Mouse (Mus musculus) midbrain, embryonic 10.5 days (tissue): ENCODE results near the gene Nos3. TPM values are rescaled to one million over a fixed set of nuclear protein-coding genes. Genes with fewer than 3 reads are reported as not detected.
"Not testable (repeated sequence)": the region's sequence is repeated elsewhere in the genome, so short reads cannot be mapped to it uniquely, and the experiment has no call there.

ENCODE experiments used
- DNase-seq: peaks from one replicate; pipeline ENCODE4 v3.0.0-alpha.2; 2017; ENCODE audit warnings: low spot score
- H3K27ac ChIP-seq: fragments of 300-500 bp; sonication (generic); replicated peaks from 2 replicates; pipeline ENCODE4 v1.5.1; 2016; ENCODE audit warnings: mild to moderate bottlenecking
- H3K27me3 ChIP-seq: fragments of 300-500 bp; sonication (generic); 2 replicates; pipeline ENCODE4 v1.6.1; 2016; ENCODE audit warnings: low read depth, mild to moderate bottlenecking; ENCODE audit not compliant: poor library complexity, severe bottlenecking
- H3K36me3 ChIP-seq: fragments of 300-500 bp; sonication (generic); 2 replicates; pipeline ENCODE4 v1.6.1; 2016; ENCODE audit warnings: mild to moderate bottlenecking, moderate library complexity
- H3K4me1 ChIP-seq: fragments of 300-500 bp; sonication (generic); 2 replicates; pipeline ENCODE4 v1.6.1; 2016
- H3K4me3 ChIP-seq: fragments of 300-500 bp; sonication (generic); 2 replicates; pipeline ENCODE4 v1.5.1; 2016; ENCODE audit warnings: mild to moderate bottlenecking, moderate library complexity
- H3K9me3 ChIP-seq: fragments of 300-500 bp; sonication (generic); replicated peaks from 2 replicates; pipeline ENCODE4 v1.6.1; 2016; ENCODE audit warnings: mild to moderate bottlenecking
- WGBS: fragments of 180-500 bp; shearing (Covaris S2); methylation state at CpG from one replicate; pipeline ENCODE4 v1.1.7; 2016; 5-methylcytosine and 5-hydroxymethylcytosine counted together
- polyA plus RNA-seq: library from polyadenylated mRNA; unstranded; fragments of >200 nt; fragmentation: Nextera tagmentation; extraction: Ambion mirVana; gene quantifications from 2 replicates; pipeline ENCODE4 v1.2.1, GENCODE M21; 2016

Gene Nos3
- polyA plus RNA-seq, 1 experiment from 2014 or later, result 7.9 TPM

- Histone ChIP-seq H3K4me1 (peaks cover 24% of the 10 kb centered on the region), H3K36me3 (peaks cover 4% of the 10 kb centered on the region; the same call in 1 of the 2 replicates), H3K4me3 (peak overlapping the region; percentile 68), H3K27ac (peak overlapping the region; percentile 92), H3K9me3 (no peaks in the 10 kb centered on the region), H3K27me3 (peaks cover 16% of the 10 kb centered on the region)
- 1% methylated on average over 36 of the region's 36 CpGs for WGBS
- DNase-seq, result peak; percentile 95
These were observed 29.7 kb downstream of the Nos3 start for GRCm38 (mm10) chr5:24394165-24394894.

DNA sequence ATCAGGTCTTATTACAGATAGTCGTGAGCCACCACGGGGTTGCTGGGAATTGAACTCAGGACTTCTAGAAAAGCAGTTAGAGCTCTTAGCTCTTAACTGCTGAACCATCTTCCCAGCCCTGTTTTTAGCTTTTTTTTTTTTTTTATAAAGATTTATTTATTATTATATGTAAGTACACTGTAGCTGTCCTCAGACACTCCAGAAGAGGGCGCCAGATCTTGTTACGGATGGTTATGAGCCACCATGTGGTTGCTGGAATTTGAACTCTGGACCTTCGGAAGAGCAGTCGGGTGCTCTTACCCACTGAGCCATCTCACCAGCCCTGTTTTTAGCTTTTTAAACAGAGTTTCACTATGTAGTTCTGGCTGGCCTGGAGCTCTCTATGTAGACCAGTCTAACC lies 31.6 kb downstream of the Nos3 start:
- H3K4me1 ChIP-seq, result peaks cover 21% of the 10 kb centered on the region
- not testable (repeated sequence) for DNase-seq, H3K27ac ChIP-seq, H3K9me3 ChIP-seq, H3K27me3 ChIP-seq, H3K4me3 ChIP-seq
- H3K36me3 ChIP-seq, result peaks cover 20% of the 10 kb centered on the region
- 94% methylated on average over 6 of the region's 6 CpGs for WGBS

DNA sequence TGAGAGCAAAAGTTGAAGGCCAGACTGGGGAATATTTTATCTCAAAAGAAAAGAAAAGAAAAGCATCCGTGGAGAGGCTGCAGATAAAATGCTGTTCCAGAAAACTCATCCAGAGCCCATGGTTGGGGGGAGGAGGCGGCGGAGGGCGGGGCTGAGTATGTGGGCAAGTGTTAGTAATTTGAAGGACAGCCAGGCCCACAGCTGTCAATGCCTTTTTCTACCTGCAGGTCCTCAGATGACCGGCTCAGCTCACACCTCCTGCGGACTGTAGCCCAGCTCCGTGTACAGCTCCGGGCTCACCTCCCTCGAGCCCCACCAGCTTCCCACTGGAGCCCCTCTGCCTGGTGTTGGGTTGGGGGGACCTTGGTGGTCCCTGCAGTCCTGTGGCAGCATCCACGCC lies 35.1 kb downstream of the Nos3 start:
- Histone ChIP-seq H3K4me3 (no peak overlapping the region), H3K4me1 (peaks cover 7% of the 10 kb centered on the region), H3K27ac (no peak overlapping the region), H3K36me3 (peaks cover 53% of the 10 kb centered on the region), H3K27me3 (no peaks in the 10 kb centered on the region), H3K9me3 (no peaks in the 10 kb centered on the region)
- 92% methylated on average over 10 of the region's 10 CpGs for WGBS
- DNase-seq, result no peak

DNA sequence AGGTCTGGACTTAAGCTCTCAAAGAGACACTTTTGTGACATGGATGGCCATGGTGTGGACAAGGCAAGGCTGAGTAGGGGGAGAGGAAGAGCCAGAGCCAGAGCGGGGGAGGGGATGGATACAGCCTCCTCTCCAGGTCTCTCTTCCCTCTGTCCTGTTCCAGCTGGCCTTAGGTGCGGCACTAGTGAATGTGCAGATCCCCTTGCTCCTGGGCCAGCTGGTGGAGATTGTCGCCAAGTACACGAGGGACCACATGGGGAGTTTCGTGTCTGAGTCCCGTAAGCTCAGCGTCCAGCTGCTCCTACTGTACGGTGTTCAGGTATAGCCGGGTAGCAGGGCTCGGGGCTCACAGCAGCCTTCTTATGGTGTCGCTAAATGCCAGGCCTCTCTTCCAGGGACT lies 35.8 kb downstream of the Nos3 start:
- DNase-seq, result no peak

GRCm38 (mm10) chr5:24400911-24401605 lies 36.4 kb downstream of the Nos3 start:
- no peaks in the 10 kb centered on the region for H3K9me3 ChIP-seq
- H3K36me3 ChIP-seq, result peaks cover 63% of the 10 kb centered on the region
- no peaks in the 10 kb centered on the region for H3K27me3 ChIP-seq
- 93% methylated on average over 5 of the region's 5 CpGs for WGBS
- H3K4me3 ChIP-seq, result no peak overlapping the region
- no peak overlapping the region for H3K27ac ChIP-seq
- H3K4me1 ChIP-seq, result 0 out of 2 replicates have a peak, but pooled peaks cover 3% of the 10 kb centered on the region
- no peak for DNase-seq

More for the DNA sequence above, 35.8 kb downstream of the Nos3 start:
- 87% methylated on average over 11 of the region's 11 CpGs for WGBS
- Histone ChIP-seq H3K27ac (no peak overlapping the region), H3K4me1 (0 out of 2 replicates have a peak, but pooled peaks cover 3% of the 10 kb centered on the region), H3K9me3 (no peaks in the 10 kb centered on the region), H3K27me3 (no peaks in the 10 kb centered on the region), H3K36me3 (peaks cover 58% of the 10 kb centered on the region), H3K4me3 (no peak overlapping the region)

DNA sequence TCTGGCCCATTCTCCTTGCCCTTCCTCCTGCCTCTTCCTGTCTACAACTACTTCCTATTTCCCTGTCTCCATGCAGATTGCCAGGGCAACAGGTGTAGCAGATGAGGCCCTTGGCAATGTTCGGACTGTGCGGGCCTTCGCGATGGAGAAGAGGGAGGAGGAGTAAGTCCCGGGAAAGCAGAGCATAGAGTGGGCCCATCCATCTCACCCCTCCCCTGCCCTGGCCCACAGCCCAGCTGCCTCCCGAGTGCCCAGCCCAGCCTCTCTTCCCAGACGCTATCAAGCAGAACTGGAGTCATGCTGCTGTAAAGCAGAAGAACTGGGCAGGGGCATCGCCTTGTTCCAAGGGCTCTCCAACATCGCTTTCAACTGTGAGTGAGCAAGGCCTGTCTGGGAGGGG lies 37.4 kb downstream of the Nos3 start:
- Histone ChIP-seq H3K4me3 (no peak overlapping the region), H3K36me3 (peaks cover 68% of the 10 kb centered on the region), H3K27me3 (no peaks in the 10 kb centered on the region), H3K27ac (no peak overlapping the region), H3K4me1 (0 out of 2 replicates have a peak, but pooled peaks cover 3% of the 10 kb centered on the region), H3K9me3 (no peaks in the 10 kb centered on the region)
- 92% methylated on average over 9 of the region's 9 CpGs for WGBS
- no peak for DNase-seq

DNA sequence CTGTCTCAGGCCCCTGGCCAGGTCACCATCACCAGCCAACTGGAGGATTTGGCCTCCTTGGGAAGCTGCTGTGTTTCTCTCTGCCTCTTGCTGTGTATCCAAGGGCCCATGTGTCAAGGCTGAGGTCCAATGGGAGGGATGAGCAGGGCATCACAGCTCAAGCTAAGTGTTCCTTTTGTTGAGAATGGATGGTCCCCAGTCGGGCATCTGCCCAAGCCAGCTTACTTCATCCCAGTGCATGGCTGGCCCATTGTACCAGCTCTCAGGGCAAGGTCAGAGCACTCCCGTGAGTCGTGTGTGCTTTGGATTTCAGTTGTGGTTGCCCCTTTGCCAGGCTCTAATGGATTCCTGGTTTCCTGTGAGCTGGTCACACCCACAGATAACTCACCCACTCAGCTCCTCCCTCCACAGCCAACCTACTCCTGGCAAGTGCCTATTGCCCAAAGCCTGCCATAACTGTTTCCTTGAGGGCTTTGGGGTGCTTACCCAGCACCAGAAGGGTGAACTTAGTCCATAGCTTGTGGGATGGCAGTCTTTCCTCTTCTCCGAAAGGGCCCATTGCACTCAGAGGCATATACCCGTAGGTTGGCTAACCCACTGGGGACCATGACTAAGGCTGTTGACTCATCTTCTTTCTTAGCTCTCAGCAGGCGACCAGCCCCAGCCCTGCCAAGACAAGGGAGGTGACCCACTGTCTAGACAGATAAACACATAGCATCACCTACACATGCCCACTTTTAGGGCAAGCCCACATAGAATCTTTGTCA lies 40.2 kb downstream of the Nos3 start:
- no peaks in the 10 kb centered on the region for H3K9me3 ChIP-seq
- H3K4me1 ChIP-seq, result peaks cover 13% of the 10 kb centered on the region
- H3K36me3 ChIP-seq, result peaks cover 90% of the 10 kb centered on the region
- 88% methylated on average over 6 of the region's 6 CpGs for WGBS
- no peaks in the 10 kb centered on the region for H3K27me3 ChIP-seq
- no peak overlapping the region for H3K4me3 ChIP-seq
- H3K27ac ChIP-seq, result no peak overlapping the region
- DNase-seq, result no peak

DNA sequence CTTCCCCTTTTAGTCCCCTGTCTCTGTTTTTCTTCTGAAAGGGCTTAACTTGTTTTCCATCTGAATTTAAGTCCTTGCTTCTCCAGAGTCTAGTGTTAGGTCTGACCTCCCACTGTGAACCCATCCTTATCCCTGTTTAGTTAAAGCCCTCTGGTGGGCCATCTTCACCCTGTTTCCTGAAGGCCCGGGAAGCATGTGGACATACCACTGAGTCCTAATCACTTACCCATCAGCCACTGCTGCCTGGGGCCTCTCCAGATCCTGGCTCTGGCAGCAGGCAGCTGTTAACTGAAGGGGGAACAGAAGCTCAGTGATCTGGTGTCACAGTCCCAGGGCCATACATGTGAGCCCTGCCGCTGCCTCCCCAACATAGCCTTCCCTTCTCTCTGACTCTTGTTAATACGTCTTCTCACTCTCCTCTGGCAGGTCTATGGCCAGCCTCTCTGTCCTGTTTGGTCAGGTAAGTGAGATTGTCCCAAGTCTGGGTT lies 40.8 kb downstream of the Nos3 start:
- 69% methylated on average over 3 of the region's 3 CpGs for WGBS

DNA sequence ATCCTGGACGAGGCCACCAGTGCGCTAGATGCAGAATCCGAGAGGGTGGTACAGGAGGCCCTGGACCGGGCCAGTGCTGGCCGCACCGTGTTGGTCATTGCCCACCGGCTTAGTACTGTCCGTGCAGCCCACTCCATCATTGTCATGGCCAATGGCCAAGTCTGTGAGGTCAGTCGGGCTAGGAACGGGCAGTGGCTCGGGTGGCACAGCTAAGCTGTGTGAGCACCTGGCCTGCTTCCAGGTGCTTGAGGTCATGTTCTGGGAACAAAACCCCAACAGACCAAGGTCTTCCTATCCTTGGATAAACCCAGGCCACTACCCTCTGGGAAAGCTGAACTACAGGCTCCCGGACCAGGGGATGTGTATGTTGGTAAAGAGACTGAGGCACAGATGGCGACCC lies 44.0 kb downstream of the Nos3 start:
- WGBS, result 95% methylated on average over 13 of the region's 13 CpGs

More for the DNA sequence above, 40.8 kb downstream of the Nos3 start:
- Histone ChIP-seq H3K36me3 (peaks cover 84% of the 10 kb centered on the region), H3K27ac (no peak overlapping the region), H3K4me3 (no peak overlapping the region), H3K27me3 (no peaks in the 10 kb centered on the region), H3K4me1 (peaks cover 11% of the 10 kb centered on the region), H3K9me3 (no peaks in the 10 kb centered on the region)
- no peak for DNase-seq

DNA sequence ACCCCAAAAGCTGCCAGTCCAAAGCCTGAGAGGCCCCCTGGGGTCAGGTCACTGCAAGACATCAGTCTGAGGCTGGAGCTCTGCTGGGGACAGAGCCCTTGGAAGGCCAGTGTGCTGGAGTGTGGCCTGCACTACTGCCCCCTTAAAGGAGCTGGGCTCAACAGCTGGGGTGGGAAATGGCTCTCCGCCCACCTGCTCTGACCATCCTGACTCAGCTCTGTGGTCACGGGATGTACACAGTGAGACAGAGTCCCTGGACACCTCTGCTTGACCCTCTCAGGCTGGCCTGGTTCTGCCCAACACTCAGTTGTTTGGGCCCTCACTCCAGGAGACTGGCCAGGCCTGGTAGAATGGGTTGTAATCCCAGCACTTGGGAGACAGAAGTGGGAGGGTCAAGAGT lies 44.9 kb downstream of the Nos3 start:
- DNase-seq, result no peak
- WGBS, result 82% methylated on average over 2 of the region's 2 CpGs

More for the DNA sequence above, 44.0 kb downstream of the Nos3 start:
- H3K36me3 ChIP-seq, result peaks cover 51% of the 10 kb centered on the region
- no peaks in the 10 kb centered on the region for H3K27me3 ChIP-seq
- no peaks in the 10 kb centered on the region for H3K9me3 ChIP-seq
- H3K4me1 ChIP-seq, result peaks cover 18% of the 10 kb centered on the region
- no peak overlapping the region for H3K27ac ChIP-seq
- H3K4me3 ChIP-seq, result no peak overlapping the region
- no peak for DNase-seq

DNA sequence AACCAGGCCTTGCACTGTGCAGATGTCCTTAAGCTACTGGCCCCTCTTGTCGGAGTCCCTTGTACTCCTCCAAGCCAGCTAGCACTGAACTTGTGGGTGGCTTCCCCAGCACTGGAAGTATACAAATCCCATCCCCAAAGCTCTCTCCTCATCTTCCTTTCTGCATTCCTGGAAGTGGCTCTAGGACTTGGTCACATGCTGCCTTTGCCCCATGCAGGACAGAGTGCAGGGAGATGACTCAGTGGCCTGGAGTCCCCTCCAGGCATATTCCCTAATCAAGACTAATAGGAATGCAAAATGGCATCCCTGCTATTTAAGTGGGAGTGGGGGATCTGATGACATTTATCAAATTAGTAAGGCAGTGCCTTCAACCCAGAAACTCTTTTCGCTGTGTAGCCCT lies 47.5 kb downstream of the Nos3 start:
- H3K36me3 ChIP-seq, result peaks cover 22% of the 10 kb centered on the region
- no peak overlapping the region for H3K4me3 ChIP-seq
- H3K27ac ChIP-seq, result no peak overlapping the region
- no peaks in the 10 kb centered on the region for H3K9me3 ChIP-seq
- WGBS, result 92% methylated on average over 2 of the region's 2 CpGs
- no peak for DNase-seq
- no peaks in the 10 kb centered on the region for H3K27me3 ChIP-seq
- peaks cover 37% of the 10 kb centered on the region for H3K4me1 ChIP-seq

More for the DNA sequence above, 44.9 kb downstream of the Nos3 start:
- Histone ChIP-seq H3K27ac (no peak overlapping the region; the same call in 1 of the 2 replicates), H3K27me3 (no peaks in the 10 kb centered on the region), H3K4me1 (peaks cover 23% of the 10 kb centered on the region), H3K36me3 (peaks cover 44% of the 10 kb centered on the region), H3K4me3 (no peak overlapping the region), H3K9me3 (no peaks in the 10 kb centered on the region)

DNA sequence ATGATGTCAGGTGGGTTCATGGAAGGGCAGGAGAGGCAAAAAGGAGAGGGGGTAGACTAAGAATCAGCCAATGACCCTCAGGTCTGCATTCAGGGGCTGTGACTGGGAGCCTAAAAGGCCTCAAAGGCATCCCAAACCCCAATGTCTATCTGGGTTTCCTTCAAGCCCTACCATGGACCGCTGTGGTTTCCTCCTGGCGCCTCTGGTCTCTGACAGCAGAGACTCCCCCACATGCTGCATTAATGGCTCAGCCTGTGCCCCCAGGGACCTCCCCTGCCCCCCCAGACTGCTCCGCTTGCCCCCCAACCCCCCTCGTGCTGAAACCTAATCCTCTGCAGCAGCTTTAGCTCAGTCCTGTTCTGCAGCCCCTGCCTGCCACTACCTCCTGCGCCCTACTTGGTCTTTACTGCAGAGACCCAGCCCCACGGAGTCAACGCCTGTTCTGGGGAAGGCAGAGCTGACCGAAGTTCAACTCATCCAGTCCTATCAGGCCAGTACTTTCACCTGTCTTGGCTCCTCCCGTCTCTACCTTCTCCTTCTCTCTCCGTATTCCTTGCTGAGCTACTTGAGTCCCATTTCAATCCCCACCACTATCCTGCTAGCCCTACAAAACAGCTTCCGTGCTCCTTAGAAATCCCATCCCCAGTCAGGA lies 48.6 kb downstream of the Nos3 start, which contains the start of gene Asic3:
TSS of gene Asic3 (plus strand) at position 351 of the 652 bp plus-strand sequence.
- DNase-seq, result no peak
- H3K4me1 ChIP-seq, result peaks cover 37% of the 10 kb centered on the region
- no peak within 1 kb of the TSS for H3K4me3 ChIP-seq
- H3K36me3 ChIP-seq, result peaks cover 11% of the 10 kb centered on the region
- H3K9me3 ChIP-seq, result no peaks in the 10 kb centered on the region
- H3K27ac ChIP-seq, result no peak within 1 kb of the TSS
- 44% methylated on average over 11 of the region's 11 CpGs for WGBS
- peaks cover 6% of the 10 kb centered on the region; the same call in 1 of the 2 replicates for H3K27me3 ChIP-seq
